Mouse (Mus musculus): Measurements from ENCODE around the gene Clba1.

DNA sequence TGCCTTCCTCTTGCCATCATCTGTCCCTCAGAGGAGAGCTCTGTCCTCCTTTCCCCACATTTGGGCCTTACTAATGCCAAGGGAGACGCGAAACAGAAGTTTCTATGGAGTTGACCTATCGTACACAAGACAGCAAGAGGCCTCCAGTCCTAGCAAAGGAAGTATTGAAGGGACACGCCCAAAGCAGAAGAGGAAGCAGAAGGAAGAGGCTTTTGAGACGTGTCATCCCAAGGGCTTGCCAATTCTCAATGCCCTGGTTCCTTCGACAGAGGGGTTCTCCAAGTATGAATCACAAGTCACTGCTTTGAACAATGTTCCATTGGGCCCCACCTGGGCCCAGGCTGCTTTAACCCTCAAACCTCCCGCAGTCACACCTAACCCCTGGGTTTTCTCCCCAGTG lies 56.1 kb downstream of the Clba1 start:
- TF ChIP-seq POLR2A (IDR thresholded peaks at IDR 0.05; ENCODE audit: insufficient read depth, low read depth, low read length) (no peak), CTCF (IDR thresholded peaks at IDR 0.05; ENCODE audit: insufficient read depth, low read depth, low read length) (no peak)

Data from olfactory bulb, adult 2 months (tissue).